Mouse (Mus musculus) spleen, postnatal 4 days (tissue): ENCODE data around the gene Mad1l1.

Experiments used
- DNase-seq, 2 experiments: peaks; one replicate each; pipeline ENCODE4 v3.0.0; 2022; ENCODE audit warnings: low spot score in 2 of 2

The Mad1l1 gene

GRCm38 (mm10) chr5:140183387-140183786 lies 138.0 kb downstream of the Mad1l1 start:
- no peak for DNase-seq

- DNase-seq = no peak
These were observed 139.0 kb downstream of the Mad1l1 start for GRCm38 (mm10) chr5:140182351-140182750.

- no peak for DNase-seq
These were observed 141.3 kb downstream of the Mad1l1 start for GRCm38 (mm10) chr5:140180016-140180415.

- no peak for DNase-seq
These were observed 143.2 kb downstream of the Mad1l1 start for GRCm38 (mm10) chr5:140178058-140178690.

GRCm38 (mm10) chr5:140177582-140177981 lies 143.8 kb downstream of the Mad1l1 start:
- no peak for DNase-seq

GRCm38 (mm10) chr5:140176370-140176769 lies 145.0 kb downstream of the Mad1l1 start:
- no peak for DNase-seq

GRCm38 (mm10) chr5:140174814-140175490 lies 146.4 kb downstream of the Mad1l1 start:
- DNase-seq = no peak

GRCm38 (mm10) chr5:140174066-140174465 lies 147.3 kb downstream of the Mad1l1 start:
- no peak for DNase-seq

GRCm38 (mm10) chr5:140173181-140173580 lies 148.2 kb downstream of the Mad1l1 start:
- DNase-seq = no peak

- no peak for DNase-seq
These were observed 149.6 kb downstream of the Mad1l1 start for GRCm38 (mm10) chr5:140171710-140172109.

GRCm38 (mm10) chr5:140167531-140167930 lies 153.8 kb downstream of the Mad1l1 start:
- DNase-seq = no peak

- no peak for DNase-seq
These were observed 154.3 kb downstream of the Mad1l1 start for GRCm38 (mm10) chr5:140167080-140167479.

GRCm38 (mm10) chr5:140163947-140164346 lies 157.4 kb downstream of the Mad1l1 start:
- no peak for DNase-seq

- DNase-seq = no peak
These were observed 159.1 kb downstream of the Mad1l1 start for GRCm38 (mm10) chr5:140162071-140162845.

GRCm38 (mm10) chr5:140159007-140159406 lies 162.3 kb downstream of the Mad1l1 start:
- DNase-seq = no peak

- DNase-seq = no peak
These were observed 163.3 kb downstream of the Mad1l1 start for GRCm38 (mm10) chr5:140157886-140158627.

GRCm38 (mm10) chr5:140154166-140154565 lies 167.2 kb downstream of the Mad1l1 start:
- DNase-seq = no peak

GRCm38 (mm10) chr5:140151871-140152270 lies 169.5 kb downstream of the Mad1l1 start:
- no peak for DNase-seq

GRCm38 (mm10) chr5:140151180-140151579 lies 170.2 kb downstream of the Mad1l1 start:
- DNase-seq = no peak

GRCm38 (mm10) chr5:140150694-140151093 lies 170.7 kb downstream of the Mad1l1 start:
- DNase-seq = no peak

- no peak for DNase-seq
These were observed 171.2 kb downstream of the Mad1l1 start for GRCm38 (mm10) chr5:140150136-140150535.

- no peak for DNase-seq
These were observed 172.1 kb downstream of the Mad1l1 start for GRCm38 (mm10) chr5:140149298-140149697.
